Mouse (Mus musculus): Measurements from ENCODE around the gene Osbpl8. TPM values are rescaled to one million over a fixed set of nuclear protein-coding genes. Genes with fewer than 3 reads are reported as not detected.
A peak's percentile ranks its signal among the peaks of the same experiment; 100 is the strongest.

Gene Osbpl8
- total and polyA plus RNA-seq, 2 experiments from 2014 or later = 15.0 to 45.6 TPM

GRCm38 (mm10) chr10:111122864-111123398, 41.6 kb upstream of the Osbpl8 start:
- no peak for TF ChIP-seq CTCF (IDR thresholded peaks at IDR 0.05)
- Histone ChIP-seq H3K27me3 (ENCODE audit: insufficient read depth, low read length) (no peaks in the 10 kb centered on the region), H3K9me3 (ENCODE audit: low read length) (no peaks in the 10 kb centered on the region), H3K4me1 (ENCODE audit: insufficient read depth, low read length) (no peaks in the 10 kb centered on the region), H3K9ac (replicated peaks; ENCODE audit: low read length, poor library complexity, severe bottlenecking) (no peak overlapping the region), H3K4me2 (ENCODE audit: low read depth, low read length, poor library complexity, severe bottlenecking) (no peak overlapping the region), H3K4me3 (ENCODE audit: low read depth, low read length) (no peak overlapping the region), H3K27ac (ENCODE audit: low read depth, low read length) (no peak overlapping the region), H3K36me3 (ENCODE audit: insufficient read depth, low read length) (no peaks in the 10 kb centered on the region)
- ATAC-seq (ENCODE audit: low FRiP score) = no peak
- 71% methylated on average over 10 of the region's 10 CpGs for WGBS
- DNase-seq (ENCODE audit: low spot score) = no peak

GRCm38 (mm10) chr10:111124175-111124574, 40.4 kb upstream of the Osbpl8 start:
- WGBS = 94% methylated on average over 7 of the region's 7 CpGs
- Histone ChIP-seq H3K27ac (ENCODE audit: low read depth, low read length) (no peak overlapping the region), H3K4me2 (ENCODE audit: low read depth, low read length, poor library complexity, severe bottlenecking) (no peak overlapping the region), H3K27me3 (ENCODE audit: insufficient read depth, low read length) (no peaks in the 10 kb centered on the region), H3K4me3 (ENCODE audit: low read depth, low read length) (no peak overlapping the region), H3K4me1 (ENCODE audit: insufficient read depth, low read length) (no peaks in the 10 kb centered on the region), H3K36me3 (ENCODE audit: insufficient read depth, low read length) (no peaks in the 10 kb centered on the region), H3K9me3 (ENCODE audit: low read length) (no peaks in the 10 kb centered on the region), H3K9ac (replicated peaks; ENCODE audit: low read length, poor library complexity, severe bottlenecking) (no peak overlapping the region)
- DNase-seq (ENCODE audit: low spot score) (no peak), ATAC-seq (ENCODE audit: low FRiP score) (no peak)
- no peak for TF ChIP-seq CTCF (IDR thresholded peaks at IDR 0.05)

GRCm38 (mm10) chr10:111124767-111125315, 39.7 kb upstream of the Osbpl8 start:
- Histone ChIP-seq H3K4me1 (ENCODE audit: insufficient read depth, low read length) (no peaks in the 10 kb centered on the region), H3K9me3 (ENCODE audit: low read length) (no peaks in the 10 kb centered on the region), H3K4me3 (ENCODE audit: low read depth, low read length) (no peak overlapping the region), H3K9ac (replicated peaks; ENCODE audit: low read length, poor library complexity, severe bottlenecking) (no peak overlapping the region), H3K27ac (ENCODE audit: low read depth, low read length) (no peak overlapping the region), H3K36me3 (ENCODE audit: insufficient read depth, low read length) (no peaks in the 10 kb centered on the region), H3K4me2 (ENCODE audit: low read depth, low read length, poor library complexity, severe bottlenecking) (no peak overlapping the region), H3K27me3 (ENCODE audit: insufficient read depth, low read length) (no peaks in the 10 kb centered on the region)
- ATAC-seq (ENCODE audit: low FRiP score) = no peak
- WGBS = 75% methylated on average over 1 of the region's 1 CpGs
- no peak for TF ChIP-seq CTCF (IDR thresholded peaks at IDR 0.05)
- DNase-seq (ENCODE audit: low spot score) = no peak

- Histone ChIP-seq H3K4me3 (ENCODE audit: low read depth, low read length) (no peak overlapping the region), H3K9me3 (ENCODE audit: low read length) (no peaks in the 10 kb centered on the region), H3K4me2 (ENCODE audit: low read depth, low read length, poor library complexity, severe bottlenecking) (no peak overlapping the region), H3K36me3 (ENCODE audit: insufficient read depth, low read length) (no peaks in the 10 kb centered on the region), H3K27me3 (ENCODE audit: insufficient read depth, low read length) (no peaks in the 10 kb centered on the region), H3K9ac (replicated peaks; ENCODE audit: low read length, poor library complexity, severe bottlenecking) (no peak overlapping the region), H3K4me1 (ENCODE audit: insufficient read depth, low read length) (no peaks in the 10 kb centered on the region), H3K27ac (ENCODE audit: low read depth, low read length) (no peak overlapping the region)
- ATAC-seq (ENCODE audit: low FRiP score) = no peak
- WGBS = 89% methylated on average over 10 of the region's 10 CpGs
- DNase-seq (ENCODE audit: low spot score) = no peak
- TF ChIP-seq CTCF (IDR thresholded peaks at IDR 0.05) = no peak
Observed at GRCm38 (mm10) chr10:111127388-111127787, 37.2 kb upstream of the Osbpl8 start.

GRCm38 (mm10) chr10:111128493-111128892, 36.1 kb upstream of the Osbpl8 start:
- no peak for DNase-seq (ENCODE audit: low spot score)
- Histone ChIP-seq H3K9me3 (ENCODE audit: low read length) (no peaks in the 10 kb centered on the region), H3K4me3 (ENCODE audit: low read depth, low read length) (no peak overlapping the region), H3K27me3 (ENCODE audit: insufficient read depth, low read length) (no peaks in the 10 kb centered on the region; the same call in 1 of the 2 replicates), H3K27ac (ENCODE audit: low read depth, low read length) (no peak overlapping the region), H3K9ac (replicated peaks; ENCODE audit: low read length, poor library complexity, severe bottlenecking) (no peak overlapping the region), H3K4me1 (ENCODE audit: insufficient read depth, low read length) (no peaks in the 10 kb centered on the region), H3K4me2 (ENCODE audit: low read depth, low read length, poor library complexity, severe bottlenecking) (no peak overlapping the region), H3K36me3 (ENCODE audit: insufficient read depth, low read length) (no peaks in the 10 kb centered on the region)
- TF ChIP-seq CTCF (IDR thresholded peaks at IDR 0.05) = no peak
- no peak for ATAC-seq (ENCODE audit: low FRiP score)
- 80% methylated on average over 3 of the region's 3 CpGs for WGBS

GRCm38 (mm10) chr10:111129867-111130620, 34.5 kb upstream of the Osbpl8 start:
- H3K4me3 ChIP-seq (ENCODE audit: low read depth, low read length) = no peak overlapping the region
- TF ChIP-seq CTCF (IDR thresholded peaks at IDR 0.05) = peak; percentile 30
- H3K4me2 ChIP-seq (ENCODE audit: low read depth, low read length, poor library complexity, severe bottlenecking) = no peak overlapping the region
- no peaks in the 10 kb centered on the region; the same call in 1 of the 2 replicates for H3K27me3 ChIP-seq (ENCODE audit: insufficient read depth, low read length)
- no peak overlapping the region for H3K27ac ChIP-seq (ENCODE audit: low read depth, low read length)
- WGBS = 69% methylated on average over 15 of the region's 15 CpGs
- DNase-seq (ENCODE audit: low spot score) (peak; percentile 21), ATAC-seq (ENCODE audit: low FRiP score) (no peak)
- H3K9me3 ChIP-seq (ENCODE audit: low read length) = no peaks in the 10 kb centered on the region
- no peaks in the 10 kb centered on the region for H3K36me3 ChIP-seq (ENCODE audit: insufficient read depth, low read length)
- H3K4me1 ChIP-seq (ENCODE audit: insufficient read depth, low read length) = no peaks in the 10 kb centered on the region
- H3K9ac ChIP-seq (replicated peaks; ENCODE audit: low read length, poor library complexity, severe bottlenecking) = no peak overlapping the region

All from midbrain, postnatal 0 days (tissue).